Mouse (Mus musculus): ENCODE measurements around the gene Kif17. TPM values are rescaled to one million over a fixed set of nuclear protein-coding genes. Genes with fewer than 3 reads are reported as not detected.

Kif17 gene
- total RNA-seq (2021) = 10 to 100 TPM; 14.6 to 15.0 TPM
- long read RNA-seq, experiment 1, partial matches to known transcripts = 3 of 20 reads
- long read RNA-seq, experiment 1, other reads (novel, unspliced or antisense) = 17 of 20 reads
- long read RNA-seq, experiment 2, partial matches to known transcripts = 4 of 21 reads
- long read RNA-seq, experiment 2, other reads (novel, unspliced or antisense) = 17 of 21 reads

DNA sequence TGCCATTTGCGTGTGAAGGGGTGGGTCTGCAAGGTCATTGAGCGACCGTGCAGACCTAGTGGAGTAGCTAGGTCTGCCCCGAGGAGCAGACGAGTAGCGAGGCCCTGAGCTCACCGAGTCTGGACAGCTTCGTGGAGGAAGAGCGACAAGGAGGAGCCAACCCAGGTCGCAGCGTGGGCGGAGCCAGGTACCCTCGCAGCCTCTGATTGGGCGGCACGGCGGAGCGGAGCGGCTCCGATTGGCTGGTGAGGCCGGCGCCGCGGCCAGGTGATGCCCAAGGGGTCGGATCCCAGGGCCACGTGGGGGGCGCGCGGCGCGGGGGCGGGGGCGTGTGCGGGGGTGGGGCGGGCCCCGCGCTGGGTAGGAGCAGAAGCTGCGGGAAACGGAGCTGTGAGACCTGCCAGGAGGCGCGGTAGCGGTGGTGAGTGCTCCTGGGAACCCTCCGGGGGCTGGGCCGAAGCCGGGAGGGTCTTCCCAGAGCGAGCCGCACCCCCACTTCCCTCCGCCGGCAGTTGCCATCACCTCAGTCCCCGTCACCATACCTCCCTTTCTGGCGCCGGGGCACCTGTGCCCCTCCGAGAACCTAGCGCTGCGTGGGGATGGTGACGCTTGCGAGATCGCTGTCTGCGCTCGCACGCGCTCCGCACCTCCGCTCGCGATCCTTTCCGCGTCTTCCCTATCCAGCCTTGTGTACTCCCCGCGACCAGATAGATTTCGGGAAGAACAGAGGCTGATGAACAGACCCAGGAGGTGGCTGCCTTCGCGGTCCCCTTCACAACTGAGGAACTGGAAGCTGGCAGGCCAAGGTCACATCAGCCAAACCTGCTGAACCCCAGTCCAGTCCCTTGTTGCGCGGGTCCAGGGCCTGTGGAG, at the start of gene Kif17, which contains the start of gene Sh2d5:
TSS of gene Kif17 (plus strand) at position 348 of the 873 bp plus-strand sequence.
TSS of gene Sh2d5 (plus strand) at position 316 of the 873 bp plus-strand sequence.
- peak; percentile 83 to 89 for DNase-seq (ENCODE audit: low spot score in 2 of 2)

GRCm38 (mm10) chr4:138200769-138201168, 49.5 kb upstream of the Kif17 start:
- no peak for DNase-seq (ENCODE audit: low spot score in 2 of 2)

DNA sequence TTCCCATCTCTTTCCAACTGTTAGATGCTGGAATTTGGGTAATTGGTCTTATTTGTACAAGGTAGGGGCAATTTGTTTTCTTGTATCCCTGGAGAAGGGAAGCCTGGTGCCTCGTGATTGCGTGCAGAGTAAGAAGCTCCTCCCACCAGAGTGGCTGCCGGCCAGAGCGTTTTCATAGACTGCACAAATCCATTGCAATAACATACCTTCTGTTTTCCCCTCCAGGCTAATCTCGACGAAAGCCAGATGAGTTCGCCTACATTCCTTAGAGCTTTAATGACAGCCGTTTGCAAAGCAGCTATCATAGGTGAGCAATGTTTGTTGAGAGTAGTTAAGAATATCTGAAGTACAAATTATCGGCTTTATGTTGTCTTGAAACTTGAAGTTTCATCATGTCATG, 48.5 kb upstream of the Kif17 start:
- DNase-seq (ENCODE audit: low spot score in 2 of 2) = no peak

GRCm38 (mm10) chr4:138210116-138210515, 40.1 kb upstream of the Kif17 start:
- no peak for DNase-seq (ENCODE audit: low spot score in 2 of 2)

DNA sequence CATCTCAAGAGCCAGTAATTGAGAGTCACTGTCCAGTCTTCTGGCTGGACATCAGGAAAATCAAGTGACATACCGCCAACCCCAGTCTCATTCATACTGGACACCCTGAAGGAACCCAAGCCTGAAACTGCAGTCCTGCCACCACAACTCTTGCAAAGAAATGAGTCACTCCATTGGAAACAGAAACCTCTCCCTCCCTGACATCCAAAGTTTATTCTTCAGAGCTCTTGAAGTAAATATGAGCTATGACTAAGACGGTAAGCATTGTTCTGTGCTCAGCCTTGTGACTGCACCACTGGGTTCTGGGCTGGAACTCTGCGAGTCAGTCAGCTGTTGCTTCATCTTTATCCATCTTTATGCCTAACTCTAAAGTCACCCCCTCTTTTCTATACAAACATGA, 36.4 kb upstream of the Kif17 start:
- DNase-seq (ENCODE audit: low spot score in 2 of 2) = no peak

DNA sequence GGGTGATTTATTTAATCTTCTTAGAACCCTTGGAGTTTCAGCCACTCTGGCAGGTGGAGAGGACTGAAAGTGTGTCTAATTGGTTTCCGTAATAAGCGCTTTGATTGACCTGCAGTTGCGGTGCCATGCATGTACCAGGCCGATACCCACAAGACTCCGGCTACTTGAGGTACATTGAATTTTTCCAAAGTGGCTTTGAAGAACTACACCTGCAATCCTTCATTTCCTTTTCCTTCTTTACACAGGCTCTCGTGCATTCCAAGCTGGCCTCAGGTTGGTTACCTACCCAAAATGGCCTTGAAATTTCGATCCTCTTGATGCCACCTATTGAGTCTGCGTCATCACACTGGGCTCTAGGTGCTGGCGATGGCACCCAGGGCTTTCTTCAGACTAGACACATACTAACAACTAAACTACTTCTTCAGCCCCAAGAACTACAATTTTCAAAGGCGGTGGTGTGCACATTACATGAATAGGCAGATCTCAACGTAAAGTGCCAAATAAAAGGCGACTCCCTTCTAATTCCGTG, 34.5 kb upstream of the Kif17 start:
- no peak for DNase-seq (ENCODE audit: low spot score in 2 of 2)

DNA sequence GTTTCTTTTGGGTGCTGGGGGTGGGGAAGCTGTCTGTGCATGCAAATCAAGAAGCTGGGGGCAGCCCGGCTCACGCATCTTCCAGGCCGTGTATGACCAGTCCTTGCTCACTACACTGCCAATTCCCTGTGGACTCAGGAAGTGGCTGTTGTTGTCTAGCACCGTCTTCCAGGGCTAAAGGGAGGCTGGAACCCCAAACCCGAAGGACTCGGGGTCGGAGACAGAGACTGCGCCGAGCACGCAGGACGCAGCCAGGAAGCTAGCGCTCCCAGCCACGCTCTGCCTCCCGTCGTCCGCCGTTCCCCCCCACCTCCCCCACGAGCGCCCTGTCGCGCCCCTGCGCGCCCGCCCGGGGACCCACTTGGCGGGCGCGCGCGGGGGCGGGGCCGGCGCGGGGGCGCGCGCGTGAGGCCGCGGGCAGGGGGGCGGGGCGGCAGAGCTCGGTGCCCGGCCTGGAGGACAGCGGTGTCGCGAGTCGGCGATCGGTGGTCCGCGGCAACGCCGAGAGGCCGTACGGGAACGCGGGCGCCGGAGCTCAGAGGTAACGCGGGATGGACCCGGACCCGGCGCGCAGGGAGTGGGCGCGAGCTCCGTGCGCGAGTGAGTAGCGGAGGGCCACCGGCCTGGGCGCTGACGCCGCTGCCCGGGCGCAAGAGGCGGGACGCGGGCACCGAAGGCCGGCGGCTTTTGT, 33.9 kb upstream of the Kif17 start, which contains the start of gene Hp1bp3:
TSS of gene Hp1bp3 (plus strand) at position 97 of the 691 bp plus-strand sequence.
- peak; percentile 75 to 76 for DNase-seq (ENCODE audit: low spot score in 2 of 2)

- peak; percentile 96 to 98 for DNase-seq (ENCODE audit: low spot score in 2 of 2)
These were observed 33.3 kb upstream of the Kif17 start for GRCm38 (mm10) chr4:138216891-138217392.

DNA sequence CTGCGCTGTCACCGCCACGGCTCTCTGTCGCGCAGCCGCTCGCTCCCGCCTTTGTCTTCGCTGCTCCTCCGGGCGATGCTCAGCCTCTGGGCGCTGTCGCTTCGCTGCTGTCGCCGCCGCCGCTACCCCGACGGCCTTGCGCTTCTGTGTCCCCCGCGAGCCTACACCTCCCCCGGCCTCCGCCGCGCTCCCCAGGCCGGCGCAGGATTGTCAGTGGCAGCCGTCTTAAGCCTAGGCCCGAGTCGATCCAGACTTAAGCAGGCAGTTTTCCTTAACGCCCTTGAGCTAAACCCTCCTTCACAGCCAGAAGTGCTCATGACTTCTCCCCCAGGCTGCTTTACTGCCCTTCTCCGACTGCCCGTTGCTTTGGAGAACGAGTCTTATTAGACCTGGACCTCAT, 32.8 kb upstream of the Kif17 start:
- no peak for DNase-seq (ENCODE audit: low spot score in 2 of 2)

DNA sequence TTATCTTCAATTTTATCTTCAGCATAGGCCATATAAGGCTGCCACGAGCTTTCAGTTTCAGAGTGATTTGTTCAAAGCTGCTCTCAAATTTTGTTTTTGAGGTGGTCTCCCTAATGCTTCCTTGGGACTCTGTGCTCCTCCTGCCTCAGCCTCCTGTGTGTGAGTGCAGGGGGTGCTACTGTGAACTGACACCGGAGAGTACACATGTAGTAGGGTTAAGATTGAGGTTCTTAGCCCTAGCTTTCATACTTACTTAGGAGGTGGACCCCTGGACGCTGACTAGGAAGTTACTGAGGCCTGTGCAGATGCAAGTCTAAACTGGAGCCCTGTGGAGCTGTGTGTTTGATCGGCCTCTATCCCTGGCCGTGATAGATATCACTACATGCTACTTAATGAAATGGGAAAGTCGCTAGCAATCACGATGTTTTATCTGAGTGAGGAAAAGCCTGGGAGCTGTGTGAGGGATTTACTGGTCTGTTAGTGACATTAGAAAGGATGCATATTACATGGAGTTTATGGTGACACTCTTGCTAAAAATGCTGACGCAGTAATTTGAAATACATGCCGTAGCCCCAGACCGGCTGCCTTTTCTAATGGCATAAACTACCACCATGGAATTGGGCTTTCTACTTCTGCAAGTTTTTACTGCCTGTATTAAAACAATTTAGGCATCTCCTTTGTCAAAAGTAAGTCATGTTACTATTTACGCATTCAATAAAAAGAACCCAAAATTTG, 32.1 kb upstream of the Kif17 start:
- no peak for DNase-seq (ENCODE audit: low spot score in 2 of 2)

DNA sequence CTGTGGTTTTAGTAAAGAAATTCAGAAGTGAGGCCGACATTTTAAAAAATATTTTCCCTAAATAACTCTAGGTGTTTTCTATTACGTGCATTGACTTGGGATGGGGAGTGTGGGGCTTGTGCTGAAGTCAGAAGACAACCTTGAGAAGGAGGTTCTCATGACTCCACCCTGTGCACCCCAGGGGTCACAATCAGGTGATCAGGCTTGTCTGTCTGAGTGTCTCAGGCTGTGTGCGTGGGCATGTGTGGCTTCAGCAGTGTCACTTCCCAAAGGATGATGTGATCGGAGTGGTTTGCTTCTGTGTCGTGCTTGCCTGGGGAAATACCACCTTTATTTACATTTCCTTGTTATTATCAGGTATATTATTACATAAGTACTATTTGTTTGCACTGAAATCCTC, 30.9 kb upstream of the Kif17 start:
- no peak for DNase-seq (ENCODE audit: low spot score in 2 of 2)

DNA sequence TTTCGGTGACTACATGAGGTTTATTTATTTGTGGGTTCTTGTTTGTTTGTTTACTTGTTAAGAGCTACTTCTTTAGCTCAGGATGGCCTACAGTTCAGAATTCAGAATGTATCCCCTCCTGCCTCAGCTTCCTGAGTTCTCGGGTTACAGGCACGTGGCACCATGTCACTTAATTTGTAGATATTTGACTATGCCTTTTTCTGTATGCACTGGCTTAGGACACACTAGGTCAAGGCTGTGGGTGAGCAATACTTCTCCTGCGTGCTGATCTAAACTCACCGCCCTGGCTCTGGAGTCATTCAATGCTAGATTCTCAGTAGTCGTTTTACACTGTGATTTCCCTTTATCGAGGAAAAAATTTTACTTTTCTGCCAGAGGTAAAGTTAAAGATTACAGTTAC, 29.5 kb upstream of the Kif17 start:
- no peak for DNase-seq (ENCODE audit: low spot score in 2 of 2)

- no peak for DNase-seq (ENCODE audit: low spot score in 2 of 2)
These were observed 28.8 kb upstream of the Kif17 start for GRCm38 (mm10) chr4:138221406-138221805.

GRCm38 (mm10) chr4:138222396-138222795, 27.8 kb upstream of the Kif17 start:
- no peak for DNase-seq (ENCODE audit: low spot score in 2 of 2)

- no peak for DNase-seq (ENCODE audit: low spot score in 2 of 2)
These were observed 26.6 kb upstream of the Kif17 start for GRCm38 (mm10) chr4:138223623-138224022.

DNA sequence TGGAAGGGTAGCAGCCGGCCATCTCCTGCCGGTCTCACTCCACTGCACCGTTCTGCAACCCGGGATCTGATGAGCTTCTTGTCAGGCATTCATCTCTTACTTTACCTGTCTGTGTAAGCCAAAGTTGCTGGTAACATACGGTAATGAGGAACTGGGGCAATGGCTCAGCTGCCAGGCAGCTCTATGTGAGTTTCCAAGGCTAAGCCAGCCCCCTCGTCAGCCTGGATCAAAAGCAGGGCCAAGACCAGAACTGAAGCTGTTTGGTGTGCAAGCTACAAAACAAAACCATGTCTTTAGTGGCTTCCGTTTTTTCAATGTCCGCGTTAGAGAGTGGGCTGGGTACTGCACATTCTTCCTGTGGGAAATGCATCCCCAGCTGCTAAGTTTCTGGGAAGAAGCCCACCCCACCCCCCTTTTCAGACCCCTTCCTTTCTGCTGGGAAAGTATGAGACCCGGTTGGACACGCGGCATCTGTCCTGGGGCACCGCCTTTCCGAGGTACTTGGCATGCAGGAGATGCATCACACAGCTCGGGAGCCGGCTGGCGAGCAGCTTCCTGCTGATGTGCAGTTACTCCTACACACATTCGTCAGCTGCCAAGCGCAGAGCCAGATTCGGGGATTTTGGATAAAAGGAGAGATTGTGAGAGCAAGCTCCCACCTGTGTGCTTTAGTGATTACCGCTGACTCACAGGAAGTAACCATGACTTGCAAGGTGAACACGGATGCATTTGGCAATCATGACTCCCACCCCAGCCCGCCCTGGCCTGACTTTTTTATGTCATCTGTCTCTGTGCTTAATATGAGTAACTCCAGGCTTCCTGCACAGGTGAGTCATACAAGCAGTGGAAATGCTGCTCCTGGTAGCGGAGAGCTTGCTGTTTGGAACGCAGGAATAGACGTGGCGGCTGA, 3.2 kb upstream of the Kif17 start:
- peak; percentile 62 to 70 for DNase-seq (ENCODE audit: low spot score in 2 of 2)

DNA sequence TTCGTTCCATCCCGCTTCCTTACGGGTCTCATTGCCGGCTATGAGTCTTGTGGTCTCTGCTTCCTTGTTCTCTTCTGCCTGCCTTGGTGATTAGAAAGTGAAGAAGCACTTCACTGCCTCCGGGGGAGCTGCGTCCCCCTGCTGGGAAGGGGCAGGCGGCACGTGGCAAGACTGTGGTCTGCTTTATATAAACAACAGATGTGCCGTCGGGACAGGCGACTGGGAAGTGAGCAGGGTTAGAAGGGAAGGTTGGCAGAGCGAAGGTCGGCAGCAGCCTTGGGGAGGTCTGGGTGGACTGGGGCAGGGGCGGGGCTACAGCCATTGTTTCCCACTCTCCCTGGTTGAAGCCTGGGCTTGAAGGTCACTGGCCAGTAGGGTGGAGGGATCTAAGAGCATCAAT, 1.6 kb downstream of the Kif17 start:
- DNase-seq (ENCODE audit: low spot score in 2 of 2) = no peak

DNA sequence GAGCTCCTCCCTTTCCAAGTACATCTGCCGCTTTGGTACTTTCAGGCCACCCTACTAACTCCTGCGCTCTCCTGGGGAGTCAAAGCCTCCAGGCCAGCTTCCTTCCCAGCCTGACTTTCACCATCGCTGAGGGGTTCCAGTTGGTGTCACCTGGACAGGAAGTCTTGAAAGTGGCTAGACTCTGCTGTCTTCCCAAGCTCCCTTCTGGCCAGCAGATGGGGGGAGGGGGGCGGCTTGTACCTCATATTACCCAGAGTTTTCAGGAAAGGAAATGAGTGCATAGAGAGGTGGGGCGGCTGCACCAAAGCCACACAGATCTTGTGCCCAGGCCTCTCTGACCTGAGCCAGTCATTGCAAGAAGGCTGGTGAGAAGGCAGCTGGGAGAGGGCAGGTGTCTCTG, 2.0 kb downstream of the Kif17 start:
- no peak for DNase-seq (ENCODE audit: low spot score in 2 of 2)

DNA sequence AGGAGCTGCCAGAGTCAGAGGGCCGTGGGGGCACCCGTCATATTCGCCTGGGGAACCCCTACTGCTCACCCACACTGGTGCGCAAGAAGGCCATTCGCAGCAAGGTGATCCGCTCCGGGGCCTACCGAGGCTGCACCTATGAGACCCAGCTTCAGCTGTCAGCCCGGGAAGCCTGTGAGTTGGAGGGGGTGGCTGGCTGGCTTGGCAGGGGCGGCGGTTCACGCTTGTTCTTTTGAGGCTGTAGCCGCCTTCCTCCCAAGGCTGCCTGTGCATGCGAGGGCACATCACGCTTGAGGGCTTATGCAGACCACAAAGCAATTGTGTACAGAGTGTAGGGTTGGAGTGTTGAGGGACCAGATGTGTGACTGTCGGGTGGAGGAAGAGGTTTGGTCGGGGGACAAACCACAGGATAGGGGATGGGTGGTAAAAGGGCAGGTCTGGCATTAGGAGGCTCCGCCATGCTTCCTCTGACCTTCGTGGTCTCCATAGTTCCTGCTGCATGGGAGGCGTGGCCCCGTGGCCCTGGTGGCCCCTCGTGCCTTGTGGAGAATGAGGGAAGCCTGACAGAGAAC, 7.0 kb downstream of the Kif17 start:
- no peak for DNase-seq (ENCODE audit: low spot score in 2 of 2)
